Mouse (Mus musculus) ES-E14 (cell line): ENCODE data around the gene Arl4d.

Experiments
- CHD2 ChIP-seq: IDR thresholded peaks from 2 replicates; pipeline ENCODE4 v1.6.1; 2014; ENCODE audit warnings: mild to moderate bottlenecking, low read depth, low read length, inconsistent platforms
- HCFC1 ChIP-seq: IDR thresholded peaks from 2 replicates; pipeline ENCODE4 v1.6.1; 2012; ENCODE audit warnings: low read length, inconsistent platforms, borderline replicate concordance; ENCODE audit not compliant: insufficient read depth
- ZC3H11A ChIP-seq: IDR thresholded peaks from 2 replicates; pipeline ENCODE4 v1.6.1; 2012; ENCODE audit warnings: low read depth, mild to moderate bottlenecking, inconsistent platforms, low read length, borderline replicate concordance

DNA sequence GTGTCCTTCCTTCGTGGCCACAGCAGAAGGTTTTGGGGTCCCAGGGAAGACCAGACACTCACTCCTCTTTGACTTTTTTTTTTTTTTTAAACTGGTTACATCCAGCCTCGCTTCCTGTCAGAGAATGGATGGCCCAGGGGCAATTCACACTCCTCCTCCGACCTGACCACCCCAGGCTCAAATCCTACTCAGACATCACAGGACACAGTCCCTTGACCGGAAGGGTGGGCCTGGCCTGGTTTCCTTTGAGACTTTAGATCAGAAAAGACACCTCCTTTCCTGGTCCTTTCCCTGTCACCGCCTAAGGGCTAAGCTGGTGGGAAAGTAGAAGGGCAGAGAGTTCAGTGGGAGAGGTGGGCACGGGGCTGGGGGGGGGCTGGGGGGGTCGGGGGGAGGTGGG, 14.6 kb downstream of the Arl4d start:
- no peak for TF ChIP-seq ZC3H11A
- TF ChIP-seq CHD2, result no peak
- TF ChIP-seq HCFC1, result no peak
